Mouse (Mus musculus) lung, adult 2 months (tissue): ENCODE data around the gene Ankrd2.

Experiments
- CTCF ChIP-seq: fragments of 200-500 bp; IDR thresholded peaks from 2 replicates; pipeline ENCODE4 v1.5.1; 2011; ENCODE audit warnings: mild to moderate bottlenecking, low read length, control low read depth; ENCODE audit not compliant: insufficient read depth
- POLR2A ChIP-seq: fragments of 200-500 bp; IDR thresholded peaks from 2 replicates; pipeline ENCODE4 v1.6.1; 2011; ENCODE audit warnings: low read depth, mild to moderate bottlenecking, control low read depth, low read length, borderline replicate concordance; ENCODE audit errors: extremely low read depth

GRCm38 (mm10) chr19:42008586-42008985 is 27.2 kb upstream of the Ankrd2 start:
- TF ChIP-seq CTCF (no peak), POLR2A (no peak)
